Mouse (Mus musculus): ENCODE results near the gene Skint8. TPM values are rescaled to one million over a fixed set of nuclear protein-coding genes. Genes with fewer than 3 reads are reported as not detected.
"Not testable (repeated sequence)": the region's sequence is repeated elsewhere in the genome, so short reads cannot be mapped to it uniquely, and the experiment has no call there.

Gene Skint8
- polyA plus RNA-seq, 1 experiment from 2014 or later, result not detected

DNA sequence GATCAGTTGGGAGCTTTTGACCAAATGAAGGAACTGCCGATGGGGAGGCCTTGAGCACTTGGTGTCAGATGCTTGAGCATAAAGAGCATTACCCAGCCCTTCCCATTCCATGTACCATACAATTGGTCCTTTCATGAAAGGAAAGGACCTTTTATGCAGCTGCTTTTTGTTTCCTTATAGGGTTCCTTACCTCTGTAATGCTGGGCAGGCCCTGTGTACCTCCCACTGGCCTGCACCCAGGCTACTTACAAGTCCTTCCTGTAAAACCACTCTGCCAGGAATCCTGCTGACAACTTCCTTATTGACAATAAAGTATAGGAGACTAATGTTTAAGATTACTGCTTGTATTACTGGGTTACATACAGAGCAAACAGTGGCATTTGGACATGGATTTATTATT lies 17.7 kb upstream of the Skint8 start:
- H3K36me3 ChIP-seq (ENCODE audit: control insufficient read depth, insufficient read depth, low read length), result no peaks in the 10 kb centered on the region
- ATAC-seq, result no peak
- H3K4me3 ChIP-seq (ENCODE audit: low read depth, low read length), result no peak overlapping the region
- H3K9me3 ChIP-seq (replicated peaks; ENCODE audit: control insufficient read depth, low read length, poor library complexity, severe bottlenecking), result no peaks in the 10 kb centered on the region
- no peaks in the 10 kb centered on the region for H3K27me3 ChIP-seq (ENCODE audit: control insufficient read depth, insufficient read depth, low read depth, low read length)
- no peaks in the 10 kb centered on the region for H3K4me1 ChIP-seq (ENCODE audit: control insufficient read depth, insufficient read depth, low read length)
- H3K4me2 ChIP-seq (ENCODE audit: low read length), result no peak overlapping the region
- H3K9ac ChIP-seq (ENCODE audit: low read depth, low read length), result no peak overlapping the region
- H3K27ac ChIP-seq (ENCODE audit: low read length), result no peak overlapping the region
- 68% methylated on average over 1 of the region's 1 CpGs for WGBS

DNA sequence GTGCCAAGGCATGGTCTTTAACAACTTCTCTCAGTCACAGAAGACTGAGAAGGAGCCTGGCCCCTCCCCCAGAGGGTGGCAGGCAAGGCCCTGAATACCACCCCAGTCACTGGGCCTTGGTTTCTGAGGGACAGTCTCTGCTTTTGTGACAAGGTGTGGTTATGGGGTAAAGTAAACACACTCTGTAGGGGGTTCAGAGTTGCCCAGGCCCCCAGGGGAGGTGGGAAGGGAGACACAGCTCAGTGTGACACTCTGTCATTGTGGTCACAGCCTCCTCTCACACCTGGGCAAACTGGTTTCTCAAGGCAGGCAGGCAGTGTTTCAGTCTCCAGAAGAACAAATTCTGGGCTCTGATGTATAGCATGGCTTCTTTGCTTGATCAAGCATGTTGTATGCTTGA lies 16.4 kb upstream of the Skint8 start, which contains the start of gene Slc5a9:
Slc5a9 (minus strand) TSS at position 144 of the 400 bp plus-strand sequence.
- no peak within 1 kb of the TSS for H3K4me3 ChIP-seq (ENCODE audit: low read depth, low read length)
- no peak for ATAC-seq

DNA sequence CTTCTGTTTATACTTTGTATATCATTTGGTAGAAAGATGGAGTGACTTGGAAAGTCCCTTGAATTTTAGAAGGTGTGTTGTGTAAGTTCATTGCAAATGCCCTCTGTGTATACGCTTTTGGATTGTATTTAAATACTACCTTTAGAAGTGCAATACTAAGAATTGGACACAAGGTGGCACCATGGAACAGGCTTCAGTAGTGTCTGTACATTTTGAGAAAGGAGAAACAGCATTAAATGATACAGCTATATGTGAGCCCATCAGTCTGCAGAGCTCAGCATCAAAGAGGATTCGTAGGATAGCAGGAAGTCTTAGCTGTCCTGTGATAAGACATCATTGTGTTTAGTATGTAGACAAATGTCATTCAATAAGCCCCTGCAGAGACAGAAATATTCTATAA lies 11.3 kb upstream of the Skint8 start:
- 44% methylated on average over 2 of the region's 2 CpGs for WGBS
- peak; percentile 75 for ATAC-seq

More for the DNA sequence above, 16.4 kb upstream of the Skint8 start, which contains the start of gene Slc5a9:
- no peaks in the 10 kb centered on the region for H3K27me3 ChIP-seq (ENCODE audit: control insufficient read depth, insufficient read depth, low read depth, low read length)
- no peak within 1 kb of the TSS for H3K9ac ChIP-seq (ENCODE audit: low read depth, low read length)
- H3K36me3 ChIP-seq (ENCODE audit: control insufficient read depth, insufficient read depth, low read length), result no peaks in the 10 kb centered on the region
- no peaks in the 10 kb centered on the region for H3K9me3 ChIP-seq (replicated peaks; ENCODE audit: control insufficient read depth, low read length, poor library complexity, severe bottlenecking)
- H3K4me1 ChIP-seq (ENCODE audit: control insufficient read depth, insufficient read depth, low read length), result no peaks in the 10 kb centered on the region
- no peak within 1 kb of the TSS for H3K27ac ChIP-seq (ENCODE audit: low read length)
- H3K4me2 ChIP-seq (ENCODE audit: low read length), result no peak within 1 kb of the TSS

DNA sequence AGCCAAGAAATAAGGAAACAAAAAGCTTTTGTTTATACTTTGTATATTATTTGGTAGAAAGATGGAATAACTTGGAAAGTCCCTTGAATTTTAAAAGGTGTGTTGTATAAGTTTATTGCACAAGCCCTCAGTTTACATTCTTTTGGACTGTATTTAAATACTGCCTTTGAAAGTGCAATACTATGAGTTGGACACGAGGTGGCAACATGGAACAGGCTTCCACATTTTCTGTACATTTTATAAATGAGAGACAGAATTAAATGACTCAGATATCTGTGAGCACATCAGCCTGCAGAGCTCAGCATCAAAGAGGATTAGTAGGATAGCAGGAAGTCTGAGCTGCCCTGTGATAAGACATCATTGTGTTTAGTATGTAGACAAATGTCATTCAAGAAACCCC lies 42.1 kb downstream of the Skint8 start:
- Histone ChIP-seq H3K4me1 (ENCODE audit: control insufficient read depth, insufficient read depth, low read length) (no peaks in the 10 kb centered on the region), H3K27me3 (ENCODE audit: control insufficient read depth, insufficient read depth, low read depth, low read length) (no peaks in the 10 kb centered on the region), H3K27ac (ENCODE audit: low read length) (no peak overlapping the region), H3K9ac (ENCODE audit: low read depth, low read length) (no peak overlapping the region), H3K36me3 (ENCODE audit: control insufficient read depth, insufficient read depth, low read length) (no peaks in the 10 kb centered on the region), H3K9me3 (replicated peaks; ENCODE audit: control insufficient read depth, low read length, poor library complexity, severe bottlenecking) (0 out of 2 replicates have a peak, but pooled peaks cover 2% of the 10 kb centered on the region), H3K4me3 (ENCODE audit: low read depth, low read length) (no peak overlapping the region), H3K4me2 (ENCODE audit: low read length) (no peak overlapping the region)
- WGBS, result 22% methylated on average over 1 of the region's 1 CpGs
- no peak for ATAC-seq

More for the DNA sequence above, 11.3 kb upstream of the Skint8 start:
- Histone ChIP-seq H3K4me2 (ENCODE audit: low read length) (no peak overlapping the region), H3K27me3 (ENCODE audit: control insufficient read depth, insufficient read depth, low read depth, low read length) (no peaks in the 10 kb centered on the region), H3K4me1 (ENCODE audit: control insufficient read depth, insufficient read depth, low read length) (no peaks in the 10 kb centered on the region), H3K27ac (ENCODE audit: low read length) (no peak overlapping the region), H3K36me3 (ENCODE audit: control insufficient read depth, insufficient read depth, low read length) (no peaks in the 10 kb centered on the region), H3K4me3 (ENCODE audit: low read depth, low read length) (no peak overlapping the region), H3K9ac (ENCODE audit: low read depth, low read length) (no peak overlapping the region), H3K9me3 (replicated peaks; ENCODE audit: control insufficient read depth, low read length, poor library complexity, severe bottlenecking) (no peaks in the 10 kb centered on the region)

DNA sequence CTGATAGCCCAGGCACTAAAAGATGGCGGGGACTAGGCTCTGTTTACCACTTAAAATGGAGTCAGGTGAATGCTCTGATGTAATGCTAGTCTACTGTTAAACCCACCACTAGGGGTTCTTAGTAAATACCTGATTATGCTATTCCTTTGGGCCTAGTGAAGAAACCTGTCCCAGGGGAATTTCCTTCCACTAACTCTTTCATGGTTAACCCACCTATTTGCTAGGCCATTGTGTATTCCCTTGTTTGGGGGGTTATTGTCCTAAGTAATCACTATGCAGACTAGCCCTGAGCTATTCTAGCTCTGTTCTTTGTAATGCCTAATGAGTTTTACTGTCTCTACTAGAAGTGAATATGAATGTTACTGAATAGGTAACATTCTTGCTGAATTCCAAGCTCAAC lies 44.0 kb downstream of the Skint8 start:
- H3K4me2 ChIP-seq (ENCODE audit: low read length); H3K9ac ChIP-seq (ENCODE audit: low read depth, low read length); H3K4me1 ChIP-seq (ENCODE audit: control insufficient read depth, insufficient read depth, low read length); H3K9me3 ChIP-seq (replicated peaks; ENCODE audit: control insufficient read depth, low read length, poor library complexity, severe bottlenecking); H3K4me3 ChIP-seq (ENCODE audit: low read depth, low read length); ATAC-seq; H3K27me3 ChIP-seq (ENCODE audit: control insufficient read depth, insufficient read depth, low read depth, low read length); H3K27ac ChIP-seq (ENCODE audit: low read length); H3K36me3 ChIP-seq (ENCODE audit: control insufficient read depth, insufficient read depth, low read length): not testable (repeated sequence)
- WGBS, result 85% methylated on average over 1 of the region's 1 CpGs

DNA sequence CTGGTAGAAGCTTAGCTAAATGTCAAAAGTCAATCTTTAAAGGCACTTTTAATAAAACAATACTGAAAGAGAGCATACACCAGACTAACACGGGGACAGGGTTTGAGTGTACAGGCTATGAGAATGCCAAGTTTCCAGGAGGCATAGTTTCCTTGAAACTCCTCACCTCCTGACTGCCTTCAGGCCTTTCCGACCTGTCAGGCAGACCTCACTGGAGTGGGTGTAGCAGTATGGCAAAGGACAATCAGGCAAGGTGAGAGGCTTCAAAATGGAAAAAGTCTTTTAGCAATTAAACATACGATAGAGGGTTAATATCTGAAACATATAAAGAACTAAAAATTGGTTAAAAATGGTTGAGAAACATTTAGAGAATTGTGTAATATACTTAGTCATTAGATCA lies 44.5 kb downstream of the Skint8 start:
- WGBS, result 86% methylated on average over 3 of the region's 3 CpGs

GRCm38 (mm10) chr4:111972623-111973022 lies 53.4 kb downstream of the Skint8 start, which contains the start of gene Skint7:
TSS of gene Skint7 (plus strand) at chr4:111972923.
- ATAC-seq, result no peak
- Histone ChIP-seq H3K9ac (ENCODE audit: low read depth, low read length) (no peak within 1 kb of the TSS), H3K36me3 (ENCODE audit: control insufficient read depth, insufficient read depth, low read length) (no peaks in the 10 kb centered on the region), H3K27me3 (ENCODE audit: control insufficient read depth, insufficient read depth, low read depth, low read length) (no peaks in the 10 kb centered on the region), H3K4me1 (ENCODE audit: control insufficient read depth, insufficient read depth, low read length) (no peaks in the 10 kb centered on the region), H3K4me2 (ENCODE audit: low read length) (no peak within 1 kb of the TSS), H3K27ac (ENCODE audit: low read length) (no peak within 1 kb of the TSS), H3K4me3 (ENCODE audit: low read depth, low read length) (no peak within 1 kb of the TSS), H3K9me3 (replicated peaks; ENCODE audit: control insufficient read depth, low read length, poor library complexity, severe bottlenecking) (no peaks in the 10 kb centered on the region)
- 95% methylated on average over 1 of the region's 1 CpGs for WGBS

More for the DNA sequence above, 44.5 kb downstream of the Skint8 start:
- no peak overlapping the region for H3K4me2 ChIP-seq (ENCODE audit: low read length)
- H3K9me3 ChIP-seq (replicated peaks; ENCODE audit: control insufficient read depth, low read length, poor library complexity, severe bottlenecking), result 0 out of 2 replicates have a peak, but pooled peaks cover 2% of the 10 kb centered on the region
- no peak overlapping the region for H3K9ac ChIP-seq (ENCODE audit: low read depth, low read length)
- H3K4me3 ChIP-seq (ENCODE audit: low read depth, low read length), result no peak overlapping the region
- no peaks in the 10 kb centered on the region for H3K36me3 ChIP-seq (ENCODE audit: control insufficient read depth, insufficient read depth, low read length)
- ATAC-seq, result no peak
- H3K27ac ChIP-seq (ENCODE audit: low read length), result no peak overlapping the region
- no peaks in the 10 kb centered on the region for H3K4me1 ChIP-seq (ENCODE audit: control insufficient read depth, insufficient read depth, low read length)
- no peaks in the 10 kb centered on the region for H3K27me3 ChIP-seq (ENCODE audit: control insufficient read depth, insufficient read depth, low read depth, low read length)

Other genes starting within 250 kb of the Skint8 start
- 14.5 and 14.9 TPM in 2 replicates for gene Spata6, start 199.4 kb upstream of the Skint8 start, polyA plus RNA-seq (2015; fragmentation: Nextera tagmentation; extraction: Ambion mirVana)
- not detected in 2 replicates for gene Slc5a9, start 16.5 kb upstream of the Skint8 start, polyA plus RNA-seq (2015; fragmentation: Nextera tagmentation; extraction: Ambion mirVana)
- gene Skint7, start 53.5 kb downstream of the Skint8 start, polyA plus RNA-seq (2015; fragmentation: Nextera tagmentation; extraction: Ambion mirVana), result not detected in 2 replicates
- gene Skint1, start 86.9 kb downstream of the Skint8 start, polyA plus RNA-seq (2015; fragmentation: Nextera tagmentation; extraction: Ambion mirVana), result not detected in 2 replicates
- gene Skint4, start 152.6 kb downstream of the Skint8 start, polyA plus RNA-seq (2015; fragmentation: Nextera tagmentation; extraction: Ambion mirVana), result not detected in 2 replicates

All from midbrain, embryonic 16.5 days (tissue).